Mouse (Mus musculus): ENCODE results near the gene Coasy.

DNA sequence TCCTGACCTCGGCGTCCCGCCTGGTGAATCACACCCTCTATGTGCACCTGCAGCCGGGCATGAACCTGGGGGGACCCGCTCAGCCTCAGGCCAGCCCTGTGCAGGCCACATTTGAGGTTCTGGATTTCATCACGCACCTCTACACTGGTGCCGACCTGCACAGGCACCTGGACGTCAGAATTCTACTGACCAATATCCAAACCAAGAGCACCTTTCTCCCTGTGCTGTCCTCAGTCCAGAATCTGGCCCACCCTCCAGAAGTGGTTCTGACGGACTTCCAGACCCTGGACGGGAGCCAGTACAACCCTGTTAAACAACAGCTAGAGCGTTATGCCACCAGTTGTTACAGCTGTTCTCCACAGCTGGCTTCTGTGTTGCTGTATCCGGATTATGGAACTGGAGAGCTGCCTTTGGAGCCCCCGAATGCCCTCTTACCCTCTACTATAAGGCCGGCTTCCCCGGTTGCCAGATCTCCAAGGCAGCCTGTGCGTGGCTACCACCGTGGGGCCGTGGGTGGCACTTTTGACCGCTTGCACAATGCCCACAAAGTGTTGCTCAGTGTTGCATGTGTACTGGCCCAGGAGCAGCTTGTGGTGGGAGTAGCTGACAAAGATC, 825 bp downstream of the Coasy start:
- no peak for TF ChIP-seq TAL1 (IDR thresholded peaks at IDR 0.05; ENCODE audit: low read length)
- TF ChIP-seq GATA1 (IDR thresholded peaks at IDR 0.05; ENCODE audit: low read length): no peak

Data from erythroblast, embryonic 14.5 days (primary cell).